Mouse (Mus musculus) neural tube, embryonic 15.5 days (tissue): ENCODE data around the gene 9230112D13Rik. TPM values are rescaled to one million over a fixed set of nuclear protein-coding genes. Genes with fewer than 3 reads are reported as not detected.

Experiments
- ATAC-seq: fragments of 200-750 bp; cut with Nextera tagmentation; 2 replicates; pipeline ENCODE4 v1.8.0; 2017; ENCODE audit warnings: mild to moderate bottlenecking, moderate TSS enrichment, moderate library complexity; ENCODE audit not compliant: low FRiP score
- H3K27ac ChIP-seq: fragments of 300-500 bp; sonication (generic); replicated peaks from 2 replicates; pipeline ENCODE4 v1.5.1; 2015; ENCODE audit warnings: mild to moderate bottlenecking, inconsistent platforms
- H3K27me3 ChIP-seq: fragments of 300-500 bp; sonication (generic); replicated peaks from 2 replicates; pipeline ENCODE4 v1.6.1; 2015; ENCODE audit warnings: inconsistent platforms
- H3K36me3 ChIP-seq: fragments of 300-500 bp; sonication (generic); 2 replicates; pipeline ENCODE4 v1.6.1; 2015; ENCODE audit warnings: inconsistent platforms
- H3K4me1 ChIP-seq: fragments of 300-500 bp; sonication (generic); 2 replicates; pipeline ENCODE4 v1.6.1; 2015; ENCODE audit warnings: inconsistent platforms
- H3K4me2 ChIP-seq: fragments of 300-500 bp; sonication (generic); 2 replicates; pipeline ENCODE4 v1.6.1; 2015; ENCODE audit warnings: inconsistent platforms, mild to moderate bottlenecking, moderate library complexity
- H3K4me3 ChIP-seq: fragments of 300-500 bp; sonication (generic); replicated peaks from 2 replicates; pipeline ENCODE4 v1.5.1; 2015; ENCODE audit warnings: mild to moderate bottlenecking, inconsistent platforms
- H3K9ac ChIP-seq: fragments of 300-500 bp; sonication (generic); replicated peaks from 2 replicates; pipeline ENCODE4 v1.6.1; 2015; ENCODE audit warnings: mild to moderate bottlenecking, inconsistent platforms
- H3K9me3 ChIP-seq: fragments of 300-500 bp; sonication (generic); replicated peaks from 2 replicates; pipeline ENCODE4 v1.6.1; 2016; ENCODE audit warnings: inconsistent platforms
- WGBS: fragments of 180-500 bp; shearing (Covaris S2); methylation state at CpG from one replicate; pipeline ENCODE4 v1.1.7; 2015; ENCODE audit warnings: mixed read lengths; 5-methylcytosine and 5-hydroxymethylcytosine counted together
- polyA plus RNA-seq: library from polyadenylated mRNA; unstranded; fragments of >200 nt; fragmentation: Nextera tagmentation; extraction: Ambion mirVana; gene quantifications from 2 replicates; pipeline ENCODE4 v1.2.1, GENCODE M21; 2015

The 9230112D13Rik gene
- polyA plus RNA-seq, 1 experiment from 2014 or later: not detected

DNA sequence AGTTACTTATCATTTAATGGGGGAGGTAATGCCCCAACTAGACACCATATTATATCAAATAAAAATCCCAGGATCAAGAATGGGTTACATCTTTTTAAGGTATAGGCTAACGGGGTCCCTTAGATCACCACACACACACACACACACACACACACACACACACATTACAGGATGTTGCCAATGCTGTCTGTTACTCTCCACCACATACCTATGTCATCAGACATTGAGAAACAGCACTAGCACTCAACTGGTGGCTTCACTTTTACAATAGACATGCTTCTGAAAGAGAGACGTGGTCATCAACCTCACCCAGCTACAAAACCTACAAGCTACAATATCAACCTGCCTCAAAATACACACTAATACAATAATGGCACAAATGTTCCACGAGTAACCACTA, 28.9 kb downstream of the 9230112D13Rik start:
- no peaks in the 10 kb centered on the region for H3K9me3 ChIP-seq
- no peaks in the 10 kb centered on the region for H3K36me3 ChIP-seq
- WGBS: 85% methylated on average over 3 of the region's 3 CpGs
- H3K4me1 ChIP-seq: peaks cover 13% of the 10 kb centered on the region
- H3K4me2 ChIP-seq: no peak overlapping the region
- H3K9ac ChIP-seq: no peak overlapping the region
- H3K4me3 ChIP-seq: no peak overlapping the region
- H3K27ac ChIP-seq: no peak overlapping the region
- ATAC-seq: no peak
- H3K27me3 ChIP-seq: no peaks in the 10 kb centered on the region

DNA sequence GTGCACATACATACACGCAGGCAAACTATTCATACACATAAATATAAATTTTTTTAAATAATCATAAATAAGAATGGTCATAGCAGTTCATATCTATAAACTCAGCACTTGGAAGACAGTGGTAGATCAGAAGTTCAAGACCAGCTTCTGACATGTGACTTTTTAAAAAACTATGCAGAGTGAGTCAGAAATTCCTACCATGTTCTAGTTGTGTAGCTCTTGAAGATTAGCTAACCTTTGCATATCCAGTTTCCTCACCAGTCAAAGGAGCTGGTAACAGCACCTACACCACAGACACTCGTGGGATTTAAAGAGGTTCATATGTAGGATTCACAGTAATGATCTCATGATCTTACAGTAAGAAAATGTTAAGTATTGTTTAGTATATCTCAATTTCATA, 29.9 kb downstream of the 9230112D13Rik start:
- 92% methylated on average over 2 of the region's 2 CpGs for whole genome bisulfite sequencing
- ATAC-seq: no peak
- no peaks in the 10 kb centered on the region for H3K36me3 ChIP-seq

DNA sequence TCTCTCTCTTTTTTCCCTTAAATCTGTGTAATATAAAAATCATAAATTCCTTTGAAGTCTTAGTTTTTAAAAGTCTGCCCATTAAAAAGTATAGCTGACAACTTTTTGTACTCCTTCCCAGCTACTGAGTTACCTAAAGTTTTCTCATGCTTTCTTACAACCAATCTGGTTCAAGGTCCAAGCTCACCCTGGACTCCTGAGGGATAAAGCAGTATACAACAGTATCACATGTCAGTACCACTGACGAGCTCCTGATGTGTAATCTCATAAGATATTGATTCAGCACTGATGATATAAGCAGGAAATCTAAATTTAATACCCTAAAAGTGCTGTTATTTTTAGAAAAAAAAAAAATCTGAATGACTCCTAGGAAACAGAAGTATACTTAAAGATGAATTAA, 31.6 kb downstream of the 9230112D13Rik start:
- Histone ChIP-seq H3K4me2 (no peak overlapping the region), H3K9ac (no peak overlapping the region), H3K27me3 (no peaks in the 10 kb centered on the region), H3K9me3 (no peaks in the 10 kb centered on the region), H3K4me1 (peaks cover 9% of the 10 kb centered on the region; the same call in 1 of the 2 replicates), H3K36me3 (no peaks in the 10 kb centered on the region), H3K4me3 (no peak overlapping the region), H3K27ac (no peak overlapping the region)
- 92% methylated on average over 1 of the region's 1 CpGs for WGBS
- ATAC-seq: no peak

More for the DNA sequence above, 29.9 kb downstream of the 9230112D13Rik start:
- no peak overlapping the region for H3K27ac ChIP-seq
- H3K4me2 ChIP-seq: no peak overlapping the region
- peaks cover 9% of the 10 kb centered on the region for H3K4me1 ChIP-seq
- H3K27me3 ChIP-seq: no peaks in the 10 kb centered on the region
- no peaks in the 10 kb centered on the region for H3K9me3 ChIP-seq
- H3K4me3 ChIP-seq: no peak overlapping the region
- no peak overlapping the region for H3K9ac ChIP-seq

DNA sequence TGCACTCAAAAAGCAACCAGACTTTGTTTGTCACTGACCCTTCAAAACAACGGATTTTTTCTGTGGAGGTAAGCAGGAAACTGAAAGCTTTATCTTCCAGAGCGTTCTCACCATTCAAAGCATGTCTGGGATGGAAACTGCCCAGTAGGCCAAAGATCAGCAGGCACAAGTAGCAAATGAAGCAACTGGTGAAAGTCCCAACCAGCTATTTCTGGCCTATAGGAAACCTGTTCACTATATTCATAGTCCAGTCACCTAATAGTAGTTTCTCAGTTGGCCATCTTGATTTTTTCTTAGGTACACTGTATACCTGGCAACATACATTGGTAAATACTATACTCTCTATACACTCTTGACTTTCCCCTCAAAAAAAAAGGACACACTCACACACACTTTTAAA, 32.7 kb downstream of the 9230112D13Rik start:
- Histone ChIP-seq H3K9ac (no peak overlapping the region), H3K4me3 (no peak overlapping the region), H3K9me3 (no peaks in the 10 kb centered on the region), H3K27ac (no peak overlapping the region), H3K27me3 (no peaks in the 10 kb centered on the region), H3K4me2 (no peak overlapping the region), H3K4me1 (peaks cover 11% of the 10 kb centered on the region; the same call in 1 of the 2 replicates), H3K36me3 (no peaks in the 10 kb centered on the region)
- WGBS: 81% methylated on average over 2 of the region's 2 CpGs
- no peak for ATAC-seq

DNA sequence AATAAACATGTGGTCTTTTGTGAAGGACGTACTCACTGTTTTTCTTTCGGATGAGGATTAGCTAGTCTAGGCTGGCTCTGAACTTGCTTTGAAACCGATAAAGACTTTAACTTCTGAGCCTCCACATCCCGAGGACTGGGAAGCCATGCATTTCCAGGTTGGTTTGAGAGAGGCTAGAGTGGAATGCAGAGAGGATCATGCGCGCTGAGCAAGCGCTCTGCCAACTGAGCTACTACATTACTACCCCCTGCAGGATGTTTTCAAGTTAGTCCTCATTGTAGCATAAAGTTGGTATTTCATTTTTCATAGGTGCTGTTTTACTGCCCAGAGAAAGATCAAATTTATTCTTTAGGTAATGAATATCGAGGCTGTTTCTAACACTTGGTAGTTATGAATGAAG, 36.4 kb downstream of the 9230112D13Rik start:
- no peak for ATAC-seq
- Histone ChIP-seq H3K4me2 (no peak overlapping the region), H3K4me1 (peaks cover 23% of the 10 kb centered on the region), H3K27ac (no peak overlapping the region), H3K4me3 (no peak overlapping the region), H3K36me3 (no peaks in the 10 kb centered on the region), H3K27me3 (no peaks in the 10 kb centered on the region), H3K9ac (no peak overlapping the region), H3K9me3 (no peaks in the 10 kb centered on the region)
- 70% methylated on average over 8 of the region's 8 CpGs for WGBS

DNA sequence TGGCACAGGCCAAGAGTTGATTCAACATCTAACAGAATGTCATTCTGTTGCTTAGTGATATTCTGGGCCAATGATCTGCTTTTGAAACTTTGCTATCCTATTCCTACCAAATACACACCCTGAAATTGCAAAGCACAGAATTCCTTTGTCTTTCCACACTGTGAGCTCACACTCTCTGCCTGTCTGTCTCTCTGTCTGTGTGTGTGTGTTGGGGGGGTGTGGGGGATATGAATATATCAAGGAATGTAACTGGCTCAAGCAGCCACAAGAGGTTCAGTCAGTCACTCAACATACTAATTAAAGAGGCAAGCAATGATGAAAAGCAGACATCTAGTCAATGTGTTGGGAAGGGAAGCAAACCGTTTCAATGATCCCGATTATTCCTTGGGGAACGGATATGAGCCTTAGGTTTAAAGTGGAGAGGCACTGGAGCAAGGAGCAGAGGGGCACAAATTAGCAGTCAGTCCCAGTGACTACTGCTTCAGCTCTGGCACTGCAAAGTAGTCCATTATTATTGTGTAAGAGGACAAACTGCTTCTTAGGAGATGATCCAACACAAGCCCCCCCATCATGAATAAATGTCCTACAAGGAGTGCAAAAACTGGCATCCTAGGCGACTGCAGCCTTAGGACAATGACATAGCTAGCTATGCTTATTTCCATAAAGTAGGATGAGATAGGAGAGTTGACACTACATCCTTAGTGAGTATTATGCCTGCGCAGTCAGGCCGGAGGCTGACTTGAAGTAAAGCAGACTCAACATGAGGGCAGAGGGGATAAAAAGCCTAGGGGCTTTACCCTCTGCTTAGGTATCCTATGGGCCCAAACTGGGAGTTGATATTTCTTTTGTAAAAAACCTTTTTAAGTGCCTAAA, 38.9 kb downstream of the 9230112D13Rik start:
- Histone ChIP-seq H3K4me2 (no peak overlapping the region), H3K4me1 (peaks cover 17% of the 10 kb centered on the region), H3K9ac (no peak overlapping the region; the same call in 1 of the 2 replicates), H3K9me3 (no peaks in the 10 kb centered on the region), H3K27me3 (no peaks in the 10 kb centered on the region), H3K4me3 (no peak overlapping the region), H3K36me3 (no peaks in the 10 kb centered on the region), H3K27ac (peak overlapping the region; percentile 63; the same call in 1 of the 2 replicates)
- WGBS: 45% methylated on average over 6 of the region's 6 CpGs
- ATAC-seq: no peak

DNA sequence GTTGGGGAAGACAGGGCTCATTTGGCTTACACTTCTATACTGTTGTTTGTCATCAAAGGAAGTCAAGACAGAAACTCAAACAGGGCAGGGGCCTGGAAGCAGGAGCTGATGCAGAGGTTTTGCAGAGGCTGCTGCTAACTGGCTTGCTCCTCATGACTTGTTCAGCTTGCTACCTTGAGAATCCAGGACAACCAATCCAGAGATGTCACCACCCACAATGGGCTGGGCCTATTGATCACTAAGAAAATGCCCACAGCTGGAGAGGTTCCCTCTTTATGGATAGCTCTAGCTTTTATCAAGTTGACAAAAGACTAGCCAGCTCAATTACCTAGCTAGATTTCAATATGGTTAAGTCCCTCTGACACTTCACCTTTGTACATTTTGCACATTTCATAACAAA, 51.0 kb downstream of the 9230112D13Rik start:
- H3K9me3 ChIP-seq: no peaks in the 10 kb centered on the region
- H3K4me2 ChIP-seq: no peak overlapping the region
- 0 out of 2 replicates have a peak, but pooled peaks cover 3% of the 10 kb centered on the region for H3K4me1 ChIP-seq
- H3K36me3 ChIP-seq: no peaks in the 10 kb centered on the region
- ATAC-seq: no peak
- H3K9ac ChIP-seq: no peak overlapping the region
- no peaks in the 10 kb centered on the region for H3K27me3 ChIP-seq
- no peak overlapping the region for H3K4me3 ChIP-seq
- 0 out of 2 replicates have a peak overlapping the region, but pooled peaks have one; percentile 1 for H3K27ac ChIP-seq

DNA sequence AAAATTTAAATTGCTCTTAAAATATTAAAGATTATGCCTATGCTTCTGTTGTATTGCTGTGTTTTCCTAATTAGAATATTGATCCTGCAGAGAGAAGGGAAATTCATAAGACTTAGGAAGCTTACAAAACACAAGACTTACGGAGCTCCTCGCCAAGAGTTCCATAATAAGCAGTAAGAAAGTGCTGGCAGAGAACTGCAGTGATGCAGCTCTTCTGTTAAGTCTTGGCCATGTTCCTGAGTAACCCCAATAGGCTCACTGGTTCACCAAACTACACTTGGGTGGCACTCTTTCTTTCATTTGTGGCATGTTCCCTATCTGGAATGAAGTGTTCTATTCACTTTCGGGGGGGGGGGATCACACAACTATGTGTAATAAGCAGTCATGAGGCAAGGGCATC, 56.3 kb downstream of the 9230112D13Rik start:
- no peak overlapping the region for H3K4me3 ChIP-seq
- H3K9ac ChIP-seq: no peak overlapping the region
- H3K36me3 ChIP-seq: no peaks in the 10 kb centered on the region
- no peaks in the 10 kb centered on the region for H3K4me1 ChIP-seq
- 63% methylated on average over 3 of the region's 3 CpGs for WGBS
- H3K27ac ChIP-seq: no peak overlapping the region
- no peaks in the 10 kb centered on the region for H3K27me3 ChIP-seq
- no peak overlapping the region for H3K4me2 ChIP-seq
- no peak for ATAC-seq
- no peaks in the 10 kb centered on the region for H3K9me3 ChIP-seq

Other genes starting within 250 kb of the 9230112D13Rik start
- gene Shld2, start 212.3 kb downstream of the 9230112D13Rik start, polyA plus RNA-seq: 5.4 and 7.0 TPM in 2 replicates
- 129 and 134 TPM in 2 replicates for gene Glud1, start 212.1 kb downstream of the 9230112D13Rik start, polyA plus RNA-seq
- gene Fam25c, start 167.4 kb downstream of the 9230112D13Rik start, polyA plus RNA-seq: 0.72 TPM in 1 of 2 replicates, not detected in the other
- gene Sncg, start 148.0 kb downstream of the 9230112D13Rik start, polyA plus RNA-seq: 354 and 420 TPM in 2 replicates
- 3.3 and 4.6 TPM in 2 replicates for gene Mmrn2, start 147.3 kb downstream of the 9230112D13Rik start, polyA plus RNA-seq
- gene Bmpr1a, start 19.5 kb downstream of the 9230112D13Rik start, polyA plus RNA-seq: 19.0 and 23.4 TPM in 2 replicates
- gene Ldb3, start 65.9 kb upstream of the 9230112D13Rik start, polyA plus RNA-seq: 3.5 and 4.9 TPM in 2 replicates
- gene Opn4, start 77.3 kb upstream of the 9230112D13Rik start, polyA plus RNA-seq: 0.28 TPM in 1 of 2 replicates, not detected in the other
- gene Wapl, start 151.1 kb upstream of the 9230112D13Rik start, polyA plus RNA-seq: 11.2 and 15.7 TPM in 2 replicates